Mouse (Mus musculus): ENCODE results near the gene Zfp865. TPM values are rescaled to one million over a fixed set of nuclear protein-coding genes. Genes with fewer than 3 reads are reported as not detected.

The Zfp865 gene
- polyA plus RNA-seq, 1 experiment, result 30.3 TPM

DNA sequence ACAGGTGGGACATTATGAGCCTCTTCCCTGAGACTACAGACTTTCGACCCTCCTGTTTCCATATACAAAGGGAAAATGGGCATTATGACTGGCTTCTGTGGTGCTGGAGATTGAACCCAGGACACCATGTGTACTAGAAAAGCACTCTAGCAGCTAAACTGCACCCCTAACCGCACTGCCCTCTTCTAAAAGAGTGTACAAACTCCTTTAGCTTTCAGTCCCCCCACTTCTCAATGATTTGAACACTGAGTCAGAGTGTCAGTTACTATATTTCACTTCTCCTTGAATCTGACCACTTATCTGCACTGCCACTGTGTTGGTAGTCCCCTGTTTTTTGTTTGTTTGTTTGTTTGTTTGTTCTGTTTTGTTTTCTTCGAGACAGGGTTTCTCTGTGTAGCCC is 13.6 kb downstream of the Zfp865 start, which contains the start of gene 4632433K11Rik:
Gene 4632433K11Rik (plus strand): TSS at position 301 of the 400 bp plus-strand sequence.
- no peak within 1 kb of the TSS for H3K4me3 ChIP-seq (replicated peaks; ENCODE audit: insufficient read depth, low read depth, low read length)
- H3K27me3 ChIP-seq (ENCODE audit: control insufficient read depth, insufficient read depth, low read length), result no peaks in the 10 kb centered on the region
- no peak for TF ChIP-seq POLR2A (IDR thresholded peaks at IDR 0.05; ENCODE audit: borderline replicate concordance, insufficient read depth, low read length)
- TF ChIP-seq CTCF (IDR thresholded peaks at IDR 0.05; ENCODE audit: borderline replicate concordance, insufficient read depth, low read depth, low read length), result no peak
- 95% methylated on average over 3 of the region's 3 CpGs for WGBS
- H3K4me1 ChIP-seq (ENCODE audit: control insufficient read depth, insufficient read depth, low read length), result no peaks in the 10 kb centered on the region
- DNase-seq, result no peak
- no peak within 1 kb of the TSS for H3K27ac ChIP-seq (ENCODE audit: insufficient read depth, low read length)

DNA sequence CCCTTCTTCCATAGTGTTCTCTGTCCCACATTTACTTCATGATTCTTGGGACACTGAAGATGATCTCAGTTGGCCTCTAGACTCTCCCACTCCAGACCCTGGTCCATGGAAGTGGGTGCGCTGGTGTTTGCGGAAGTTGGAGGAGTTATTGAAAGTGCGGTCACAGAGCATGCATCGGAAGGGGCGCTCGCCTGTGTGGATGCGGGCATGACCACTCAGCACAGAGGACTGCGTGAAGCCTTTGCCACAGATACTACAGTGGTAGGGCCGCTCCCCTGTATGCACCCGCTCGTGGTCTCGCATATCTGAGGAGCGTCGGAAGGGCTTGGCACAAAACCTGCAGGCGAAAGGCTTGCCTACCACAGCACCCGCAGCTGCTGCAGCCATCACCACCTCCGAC is 15.5 kb downstream of the Zfp865 start:
- Histone ChIP-seq H3K4me3 (replicated peaks; ENCODE audit: insufficient read depth, low read depth, low read length) (no peak overlapping the region), H3K27me3 (ENCODE audit: control insufficient read depth, insufficient read depth, low read length) (no peaks in the 10 kb centered on the region), H3K4me1 (ENCODE audit: control insufficient read depth, insufficient read depth, low read length) (no peaks in the 10 kb centered on the region), H3K27ac (ENCODE audit: insufficient read depth, low read length) (no peak overlapping the region)
- TF ChIP-seq CTCF (IDR thresholded peaks at IDR 0.05; ENCODE audit: borderline replicate concordance, insufficient read depth, low read depth, low read length) (no peak), POLR2A (IDR thresholded peaks at IDR 0.05; ENCODE audit: borderline replicate concordance, insufficient read depth, low read length) (no peak)
- 95% methylated on average over 17 of the region's 17 CpGs for WGBS
- no peak for DNase-seq

DNA sequence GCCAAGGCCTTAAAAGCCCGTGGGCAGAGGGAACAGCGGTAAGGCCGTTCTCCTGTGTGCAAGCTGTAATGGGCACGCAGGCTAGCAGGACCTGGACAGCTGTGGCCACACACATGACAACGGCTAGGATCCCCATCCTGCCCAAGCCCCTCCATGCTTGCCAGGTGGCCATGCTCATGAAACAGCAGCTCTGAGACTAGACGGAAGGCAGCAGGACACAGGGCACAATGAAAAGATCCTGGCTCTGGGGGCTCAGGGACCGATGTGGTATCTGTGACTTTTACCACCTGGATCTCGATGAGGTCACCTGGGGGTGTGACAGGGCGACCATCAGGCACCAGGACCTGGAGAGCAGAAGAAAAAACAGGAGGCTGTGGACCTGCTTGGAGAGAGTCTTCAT is 16.0 kb downstream of the Zfp865 start:
- H3K4me3 ChIP-seq (replicated peaks; ENCODE audit: insufficient read depth, low read depth, low read length), result no peak overlapping the region
- no peaks in the 10 kb centered on the region for H3K4me1 ChIP-seq (ENCODE audit: control insufficient read depth, insufficient read depth, low read length)
- H3K27me3 ChIP-seq (ENCODE audit: control insufficient read depth, insufficient read depth, low read length), result no peaks in the 10 kb centered on the region
- TF ChIP-seq POLR2A (IDR thresholded peaks at IDR 0.05; ENCODE audit: borderline replicate concordance, insufficient read depth, low read length) (no peak), CTCF (IDR thresholded peaks at IDR 0.05; ENCODE audit: borderline replicate concordance, insufficient read depth, low read depth, low read length) (no peak)
- H3K27ac ChIP-seq (ENCODE audit: insufficient read depth, low read length), result no peak overlapping the region
- WGBS, result 94% methylated on average over 9 of the region's 9 CpGs
- no peak for DNase-seq

DNA sequence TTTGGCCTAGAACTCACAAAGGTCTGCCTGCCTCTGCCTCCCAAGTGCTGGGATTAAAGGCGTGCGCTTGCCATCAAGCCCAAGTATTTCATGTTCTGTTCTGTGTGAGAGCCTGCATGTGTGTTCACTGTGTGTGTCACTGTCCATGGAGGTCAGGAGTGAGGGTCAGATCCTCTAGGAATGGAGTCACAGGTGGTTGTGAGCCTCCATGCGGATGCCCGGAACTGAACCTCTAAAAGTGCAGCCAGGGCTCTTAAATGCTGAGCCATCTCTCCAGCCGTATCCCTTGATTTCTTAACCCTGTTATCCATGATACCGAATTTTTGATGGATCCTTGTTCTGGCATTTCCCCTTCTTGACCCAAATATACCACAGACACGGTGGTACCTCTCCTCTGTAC is 16.9 kb downstream of the Zfp865 start:
- WGBS, result 93% methylated on average over 7 of the region's 7 CpGs
- TF ChIP-seq CTCF (IDR thresholded peaks at IDR 0.05; ENCODE audit: borderline replicate concordance, insufficient read depth, low read depth, low read length) (no peak), POLR2A (IDR thresholded peaks at IDR 0.05; ENCODE audit: borderline replicate concordance, insufficient read depth, low read length) (no peak)
- no peak overlapping the region for H3K4me3 ChIP-seq (replicated peaks; ENCODE audit: insufficient read depth, low read depth, low read length)
- H3K27me3 ChIP-seq (ENCODE audit: control insufficient read depth, insufficient read depth, low read length), result no peaks in the 10 kb centered on the region
- no peaks in the 10 kb centered on the region for H3K4me1 ChIP-seq (ENCODE audit: control insufficient read depth, insufficient read depth, low read length)
- DNase-seq, result no peak
- H3K27ac ChIP-seq (ENCODE audit: insufficient read depth, low read length), result no peak overlapping the region

DNA sequence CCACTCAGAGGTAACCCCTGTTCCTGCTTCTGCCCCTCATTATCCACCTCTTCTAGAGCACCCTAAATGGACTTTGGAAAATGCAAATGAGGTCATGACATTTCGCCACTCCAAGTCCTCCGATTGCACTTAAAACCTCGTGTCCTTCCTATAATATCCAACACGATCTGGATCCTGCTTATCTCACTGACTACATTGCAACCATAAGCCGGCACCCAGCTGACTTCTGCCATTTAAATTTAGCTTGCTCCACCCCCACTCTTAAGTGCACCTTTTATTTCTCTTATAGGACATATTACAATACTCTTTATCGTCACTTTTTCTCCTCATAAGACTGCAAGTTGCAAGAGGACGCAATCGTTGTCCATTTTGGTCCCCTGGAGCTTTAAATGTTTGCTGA is 17.3 kb downstream of the Zfp865 start:
- Histone ChIP-seq H3K27me3 (ENCODE audit: control insufficient read depth, insufficient read depth, low read length) (no peaks in the 10 kb centered on the region), H3K4me1 (ENCODE audit: control insufficient read depth, insufficient read depth, low read length) (no peaks in the 10 kb centered on the region), H3K4me3 (replicated peaks; ENCODE audit: insufficient read depth, low read depth, low read length) (peak overlapping the region; percentile 82), H3K27ac (ENCODE audit: insufficient read depth, low read length) (no peak overlapping the region; the same call in 1 of the 2 replicates)
- DNase-seq, result no peak
- TF ChIP-seq POLR2A (IDR thresholded peaks at IDR 0.05; ENCODE audit: borderline replicate concordance, insufficient read depth, low read length) (no peak), CTCF (IDR thresholded peaks at IDR 0.05; ENCODE audit: borderline replicate concordance, insufficient read depth, low read depth, low read length) (no peak)
- WGBS, result 84% methylated on average over 8 of the region's 8 CpGs

DNA sequence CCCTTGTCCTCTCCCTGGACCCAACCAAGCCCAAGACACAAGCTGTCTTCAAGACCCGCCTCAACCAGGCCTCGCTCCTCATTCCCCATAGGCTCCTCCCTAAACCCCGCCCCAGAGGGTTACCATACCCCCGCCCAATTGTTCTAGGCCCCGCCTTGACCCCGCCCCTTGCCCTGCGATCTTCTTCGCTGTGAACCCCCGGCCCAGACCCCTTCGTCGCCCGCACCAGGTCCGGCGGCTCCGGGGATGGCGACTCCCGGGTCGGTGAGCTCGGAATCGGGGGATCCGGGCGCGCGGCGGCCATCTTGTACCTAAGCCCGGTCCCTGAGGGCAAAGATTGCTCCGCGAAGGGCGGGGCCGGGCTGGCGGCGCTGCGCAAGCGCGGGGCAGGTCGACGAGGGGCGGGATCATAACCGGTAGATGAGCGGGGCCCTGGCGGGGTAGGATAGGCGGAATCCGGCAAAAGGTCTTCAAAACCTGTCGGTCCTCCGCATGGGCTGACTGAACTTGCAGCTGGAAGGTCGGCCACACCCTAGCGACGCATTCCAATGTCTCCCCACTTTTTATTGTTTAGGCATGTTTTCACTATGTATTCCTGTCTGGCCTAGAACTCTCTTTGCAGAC is 18.0 kb downstream of the Zfp865 start, which contains the start of gene Zfp784:
Gene Zfp784 (minus strand): TSS at position 338 of the 624 bp plus-strand sequence.
- 2% methylated on average over 48 of the region's 48 CpGs for WGBS
- Histone ChIP-seq H3K27me3 (ENCODE audit: control insufficient read depth, insufficient read depth, low read length) (no peaks in the 10 kb centered on the region), H3K4me3 (replicated peaks; ENCODE audit: insufficient read depth, low read depth, low read length) (peak within 1 kb of the TSS; percentile 82), H3K27ac (ENCODE audit: insufficient read depth, low read length) (peak within 1 kb of the TSS; percentile 94), H3K4me1 (ENCODE audit: control insufficient read depth, insufficient read depth, low read length) (no peaks in the 10 kb centered on the region)
- TF ChIP-seq CTCF (IDR thresholded peaks at IDR 0.05; ENCODE audit: borderline replicate concordance, insufficient read depth, low read depth, low read length) (no peak), POLR2A (IDR thresholded peaks at IDR 0.05; ENCODE audit: borderline replicate concordance, insufficient read depth, low read length) (peak; percentile 72)
- peak; percentile 92 to 96 for DNase-seq

DNA sequence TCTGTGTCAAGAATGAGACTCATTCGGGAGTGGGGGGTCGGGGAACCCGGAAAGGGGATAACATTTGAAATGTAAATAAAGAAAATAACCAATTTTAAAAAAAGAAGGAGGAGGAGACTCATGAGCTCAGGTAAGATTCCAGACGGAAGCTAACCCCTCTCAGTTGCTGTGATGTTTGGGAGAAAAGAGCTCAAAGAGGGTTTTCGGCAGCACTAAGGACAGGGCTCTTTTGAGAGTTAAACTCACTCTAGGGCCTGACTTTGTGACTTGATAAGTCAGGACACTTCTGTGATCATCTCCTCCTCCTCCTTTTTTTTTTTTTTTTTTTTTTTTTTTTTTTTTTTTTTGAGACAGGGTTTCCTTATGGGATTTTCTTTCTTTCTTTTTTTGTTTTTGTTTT is 18.8 kb downstream of the Zfp865 start:
- no peaks in the 10 kb centered on the region for H3K4me1 ChIP-seq (ENCODE audit: control insufficient read depth, insufficient read depth, low read length)
- H3K27me3 ChIP-seq (ENCODE audit: control insufficient read depth, insufficient read depth, low read length), result no peaks in the 10 kb centered on the region
- TF ChIP-seq CTCF (IDR thresholded peaks at IDR 0.05; ENCODE audit: borderline replicate concordance, insufficient read depth, low read depth, low read length), result no peak
- no peak for TF ChIP-seq POLR2A (IDR thresholded peaks at IDR 0.05; ENCODE audit: borderline replicate concordance, insufficient read depth, low read length)
- no peak overlapping the region for H3K27ac ChIP-seq (ENCODE audit: insufficient read depth, low read length)
- 27% methylated on average over 5 of the region's 5 CpGs for WGBS
- H3K4me3 ChIP-seq (replicated peaks; ENCODE audit: insufficient read depth, low read depth, low read length), result no peak overlapping the region
- DNase-seq, result no peak

DNA sequence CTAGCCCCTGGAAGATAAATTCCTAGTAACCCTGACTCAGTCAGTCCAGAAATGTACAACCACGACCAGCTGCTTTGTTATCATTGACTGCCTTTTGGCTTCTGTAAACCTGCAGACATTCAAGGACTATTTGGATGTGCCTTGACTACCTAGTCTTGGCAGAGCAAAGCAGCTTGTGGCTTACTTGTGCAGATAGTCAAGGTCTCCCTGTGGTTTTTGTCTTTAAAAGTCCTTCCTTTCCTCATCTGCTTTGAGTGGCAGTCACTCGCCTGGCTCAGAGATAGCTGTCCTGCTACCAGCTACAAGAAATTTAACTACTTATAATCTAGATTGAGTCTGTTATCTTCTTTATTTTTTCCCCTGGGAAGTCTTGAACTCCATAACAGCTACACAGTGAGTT is 24.8 kb downstream of the Zfp865 start:
- DNase-seq, result no peak
- no peak for TF ChIP-seq CTCF (IDR thresholded peaks at IDR 0.05; ENCODE audit: borderline replicate concordance, insufficient read depth, low read depth, low read length)
- no peak for TF ChIP-seq POLR2A (IDR thresholded peaks at IDR 0.05; ENCODE audit: borderline replicate concordance, insufficient read depth, low read length)
- Histone ChIP-seq H3K27me3 (ENCODE audit: control insufficient read depth, insufficient read depth, low read length) (no peaks in the 10 kb centered on the region), H3K4me3 (replicated peaks; ENCODE audit: insufficient read depth, low read depth, low read length) (no peak overlapping the region), H3K27ac (ENCODE audit: insufficient read depth, low read length) (no peak overlapping the region), H3K4me1 (ENCODE audit: control insufficient read depth, insufficient read depth, low read length) (no peaks in the 10 kb centered on the region)
- WGBS, result 78% methylated on average over 2 of the region's 2 CpGs
